In genomic region chr3:40893816-40894258, GRCm38 (mm10) we compare ENCODE assay signal across 8 mouse cellular contexts. TPM values are rescaled to one million over a fixed set of nuclear protein-coding genes. Genes with fewer than 3 reads are reported as not detected.
DNase-seq lines count a peak whose midpoint lies in the region; ATAC-seq and TF ChIP-seq lines count a peak whose summit lies in the region.
"Not testable (repeated sequence)": the region's sequence is repeated elsewhere in the genome, so short reads cannot be mapped to it uniquely, and the experiment has no call there.

No protein-coding gene starts in this region.

- peak; percentile 14 for TF ChIP-seq RAD21 in CH12.LX (IDR thresholded peaks at IDR 0.05; ENCODE audit: low read depth, low read length)

- H3K36me3 ChIP-seq in CH12.LX (replicated peaks in 1 of 2; ENCODE audit: control insufficient read depth in 1 of 2, insufficient read depth in 1 of 2, low read length in 1 of 2); forebrain, embryonic 12.5 days (replicated peaks); heart, postnatal 0 days (replicated peaks; ENCODE audit: control insufficient read depth, insufficient read depth, low read length); liver, embryonic 16.5 days (ENCODE audit: control insufficient read depth, insufficient read depth); neural tube, embryonic 13.5 days; testis, adult 2 months (ENCODE audit: control insufficient read depth, insufficient read depth, low read length): not testable (repeated sequence)

- peak overlapping the region; percentile 71; the same call in 1 of the 2 replicates for H3K4me2 ChIP-seq in CH12.LX (ENCODE audit: insufficient read depth, low read depth, poor library complexity, severe bottlenecking)
- H3K4me2 ChIP-seq in forebrain, embryonic 12.5 days, result peak overlapping the region; percentile 67
- peak overlapping the region; percentile 58 for H3K4me2 ChIP-seq in heart, postnatal 0 days (ENCODE audit: low read depth, low read length)
- peak overlapping the region; percentile 72 for H3K4me2 ChIP-seq in liver, embryonic 16.5 days (ENCODE audit: low read depth, low read length)
- H3K4me2 ChIP-seq in neural tube, embryonic 13.5 days, result peak overlapping the region; percentile 60

- peak; percentile 97 for DNase-seq in CH12.LX (ENCODE audit: extremely low read depth)
- peak; percentile 97 for DNase-seq in c-Kit-positive CD71-positive TER-119-negative erythroid progenitor cells, embryonic 14.5 days (ENCODE audit: low read depth)
- peak; percentile 97 for DNase-seq in heart, postnatal 0 days (ENCODE audit: low spot score)
- peak; percentile 97 to 99 for DNase-seq in kidney, postnatal 4 days

- not testable (repeated sequence) for H3K79me2 ChIP-seq in CH12.LX (replicated peaks; ENCODE audit: control insufficient read depth, extremely low read depth, insufficient read depth, poor library complexity, severe bottlenecking)

- peak; percentile 99 for ATAC-seq in forebrain, embryonic 12.5 days (ENCODE audit: low FRiP score)
- peak; percentile 100 for ATAC-seq in heart, postnatal 0 days (ENCODE audit: insufficient read depth, low read depth)
- peak; percentile 99 for ATAC-seq in liver, embryonic 16.5 days (ENCODE audit: low read depth)
- peak; percentile 100 for ATAC-seq in neural tube, embryonic 13.5 days (ENCODE audit: low read depth)

- H3K27me3 ChIP-seq in CH12.LX (replicated peaks); forebrain, embryonic 12.5 days; heart, postnatal 0 days (ENCODE audit: control insufficient read depth, insufficient read depth, low read length); liver, embryonic 16.5 days (ENCODE audit: control insufficient read depth, insufficient read depth, low read depth, low read length); neural tube, embryonic 13.5 days; testis, adult 2 months (ENCODE audit: control insufficient read depth, insufficient read depth, low read length): not testable (repeated sequence)

- peak overlapping the region; percentile 49 to 91 (median 73) for H3K4me3 ChIP-seq in CH12.LX (replicated peaks in 1 of 3; ENCODE audit: low read depth in 2 of 3, low read length in 2 of 3, poor library complexity in 1 of 3)
- H3K4me3 ChIP-seq in forebrain, embryonic 12.5 days (replicated peaks), result peak overlapping the region; percentile 49
- H3K4me3 ChIP-seq in heart, postnatal 0 days (ENCODE audit: low read depth, low read length), result peak overlapping the region; percentile 75
- H3K4me3 ChIP-seq in liver, embryonic 16.5 days (ENCODE audit: low read depth, low read length), result peak overlapping the region; percentile 74
- H3K4me3 ChIP-seq in neural tube, embryonic 13.5 days, result peak overlapping the region; percentile 60
- H3K4me3 ChIP-seq in testis, adult 2 months (ENCODE audit: control insufficient read depth, low read depth, low read length), result peak overlapping the region; percentile 62

- H3K9ac ChIP-seq in CH12.LX (ENCODE audit: insufficient read depth, low read depth), result peak overlapping the region; percentile 93
- H3K9ac ChIP-seq in forebrain, embryonic 12.5 days, result peak overlapping the region; percentile 48
- H3K9ac ChIP-seq in heart, postnatal 0 days (replicated peaks; ENCODE audit: low read depth, low read length), result peak overlapping the region; percentile 59
- H3K9ac ChIP-seq in liver, embryonic 16.5 days (ENCODE audit: low read depth, low read length), result peak overlapping the region; percentile 77
- peak overlapping the region; percentile 70 for H3K9ac ChIP-seq in neural tube, embryonic 13.5 days

- not testable (repeated sequence) for H3K9me3 ChIP-seq in CH12.LX (replicated peaks; ENCODE audit: low read length); forebrain, embryonic 12.5 days; heart, postnatal 0 days (replicated peaks; ENCODE audit: control insufficient read depth, low read length); liver, embryonic 16.5 days (replicated peaks; ENCODE audit: control insufficient read depth, low read length); neural tube, embryonic 13.5 days

- not testable (repeated sequence) for H3K4me1 ChIP-seq in CH12.LX (ENCODE audit: control insufficient read depth in 1 of 2, insufficient read depth in 2 of 2); forebrain, embryonic 12.5 days; heart, postnatal 0 days (ENCODE audit: control insufficient read depth, insufficient read depth); liver, embryonic 16.5 days (ENCODE audit: control insufficient read depth, low read depth, low read length); testis, adult 2 months (ENCODE audit: control insufficient read depth, insufficient read depth, low read length)
- peaks cover 14% of the 10 kb centered on the region for H3K4me1 ChIP-seq in neural tube, embryonic 13.5 days (replicated peaks)

- dilution Hi-C loops in CH12.LX (cut with MboI; ENCODE audit: extremely low pct_ligation_motif_present, extremely low pct_unique_long_range_greater_than_20kb, low sequenced_read_pairs), result not testable (repeated sequence)

- in situ Hi-C loops in CH12.LX (cut with MboI; ENCODE audit: low pct_ligation_motif_present, low pct_unique_long_range_greater_than_20kb, low sequenced_read_pairs), result not testable (repeated sequence)

- TF ChIP-seq EP300 in CH12.LX (IDR thresholded peaks at IDR 0.05; ENCODE audit: low read length), result not testable (repeated sequence)
- TF ChIP-seq EP300 in heart, postnatal 0 days (IDR thresholded peaks at IDR 0.05; ENCODE audit: low read depth), result peak; percentile 82; the same call in 1 of the 2 replicates

- under 1% methylated on average over 36 of the region's 38 CpGs for WGBS in forebrain, embryonic 12.5 days
- 0% methylated on average over 38 of the region's 38 CpGs for WGBS in heart, postnatal 0 days
- WGBS in liver, embryonic 16.5 days (ENCODE audit: insufficient replicate concordance), result under 1% methylated on average over 38 of the region's 38 CpGs
- WGBS in neural tube, embryonic 13.5 days, result under 1% methylated on average over 38 of the region's 38 CpGs

- H3K27ac ChIP-seq in CH12.LX (ENCODE audit: insufficient read depth, low read depth), result not testable (repeated sequence)
- H3K27ac ChIP-seq in forebrain, embryonic 12.5 days, result peak overlapping the region; percentile 78; the same call in 1 of the 2 replicates
- peak overlapping the region; percentile 74 for H3K27ac ChIP-seq in heart, postnatal 0 days (ENCODE audit: low read depth)
- peak overlapping the region; percentile 70 for H3K27ac ChIP-seq in liver, embryonic 16.5 days (ENCODE audit: low read length)
- H3K27ac ChIP-seq in neural tube, embryonic 13.5 days (replicated peaks), result peak overlapping the region; percentile 71
- H3K27ac ChIP-seq in testis, adult 2 months (ENCODE audit: control insufficient read depth, insufficient read depth, low read depth, low read length), result peak overlapping the region; percentile 71; the same call in 1 of the 2 replicates

- peak; percentile 59; the same call in 1 of the 2 replicates for TF ChIP-seq POLR2A in CH12.LX (IDR thresholded peaks at IDR 0.05; ENCODE audit: low read depth, low read length)
- TF ChIP-seq POLR2A in testis, adult 2 months (IDR thresholded peaks at IDR 0.05; ENCODE audit: control insufficient read depth, low read depth, low read length), result peak; percentile 36; the same call in 1 of the 2 replicates

- peak in 1 of 2 experiments; percentile 59; a peak in 2 of 4 replicates for TF ChIP-seq CTCF in CH12.LX (conservative IDR thresholded peaks at IDR 0.05 in 1 of 2, IDR thresholded peaks at IDR 0.05 in 1 of 2; ENCODE audit: low read depth in 2 of 2, low read length in 2 of 2)
- TF ChIP-seq CTCF in heart, postnatal 0 days (IDR thresholded peaks at IDR 0.05; ENCODE audit: low read depth), result peak; percentile 74
- TF ChIP-seq CTCF in testis, adult 2 months (IDR thresholded peaks at IDR 0.05; ENCODE audit: control insufficient read depth, insufficient read depth, insufficient replicate concordance, low read depth, low read length), result peak; percentile 28

RNA-seq across cellular contexts. Expression of gene 1700034I23Rik, which starts 8.5 kb away (rescaled TPM):
- total RNA-seq in CH12.LX (2012; rRNA removed) (0.04 TPM in 1 of 2 replicates, not detected in the other), CH12.LX (2014; rRNA removed) (not detected in 2 replicates)
- not detected in 2 replicates for polyA plus RNA-seq in CH12.LX (2012; ENCODE audit: insufficient read length, low read depth)
- 0.13 and 0.19 TPM in 2 replicates for polyA plus RNA-seq in forebrain, embryonic 12.5 days (2016; fragmentation: Nextera tagmentation; extraction: Ambion mirVana)
- total RNA-seq in heart, postnatal 0 days (2014; rRNA removed; ENCODE audit: low replicate concordance), result not detected in 2 replicates
- 0.11 TPM in 2 replicates for polyA plus RNA-seq in heart, postnatal 0 days (2015; fragmentation: Nextera tagmentation; extraction: Ambion mirVana)
- 0.09 and 0.11 TPM in 2 replicates for polyA plus RNA-seq in liver, embryonic 16.5 days (2015; fragmentation: Nextera tagmentation; extraction: Ambion mirVana)
- polyA plus RNA-seq in neural tube, embryonic 13.5 days (2015; fragmentation: Nextera tagmentation; extraction: Ambion mirVana), result 0.15 and 0.47 TPM in 2 replicates
- 120 and 145 TPM in 2 replicates for polyA plus RNA-seq in testis, adult 2 months (2012; rRNA removed)

RNA-seq across cellular contexts. Expression of gene Abhd18, which starts 47.1 kb away (rescaled TPM):
- total RNA-seq in CH12.LX (2012; rRNA removed), result 3.2 and 8.5 TPM in 2 replicates
- 12.2 and 13.4 TPM in 2 replicates for total RNA-seq in CH12.LX (2014; rRNA removed)
- polyA plus RNA-seq in CH12.LX (2012; ENCODE audit: insufficient read length, low read depth), result 3.7 and 4.7 TPM in 2 replicates
- polyA plus RNA-seq in forebrain, embryonic 12.5 days (2016; fragmentation: Nextera tagmentation; extraction: Ambion mirVana), result 8.6 and 9.3 TPM in 2 replicates
- 22.9 and 31.2 TPM in 2 replicates for total RNA-seq in heart, postnatal 0 days (2014; rRNA removed; ENCODE audit: low replicate concordance)
- polyA plus RNA-seq in heart, postnatal 0 days (2015; fragmentation: Nextera tagmentation; extraction: Ambion mirVana), result 24.5 and 33.6 TPM in 2 replicates
- 4.7 and 4.8 TPM in 2 replicates for polyA plus RNA-seq in liver, embryonic 16.5 days (2015; fragmentation: Nextera tagmentation; extraction: Ambion mirVana)
- polyA plus RNA-seq in neural tube, embryonic 13.5 days (2015; fragmentation: Nextera tagmentation; extraction: Ambion mirVana), result 10.5 and 12.7 TPM in 2 replicates
- 6.4 and 8.7 TPM in 2 replicates for polyA plus RNA-seq in testis, adult 2 months (2012; rRNA removed)

RNA-seq across cellular contexts. Expression of gene Mfsd8, which starts 47.2 kb away (rescaled TPM):
- 3.8 and 4.1 TPM in 2 replicates for total RNA-seq in CH12.LX (2012; rRNA removed)
- total RNA-seq in CH12.LX (2014; rRNA removed), result 7.7 and 8.0 TPM in 2 replicates
- polyA plus RNA-seq in CH12.LX (2012; ENCODE audit: insufficient read length, low read depth), result 6.0 and 10.0 TPM in 2 replicates
- 10.5 and 11.7 TPM in 2 replicates for polyA plus RNA-seq in forebrain, embryonic 12.5 days (2016; fragmentation: Nextera tagmentation; extraction: Ambion mirVana)
- 18.6 and 21.1 TPM in 2 replicates for total RNA-seq in heart, postnatal 0 days (2014; rRNA removed; ENCODE audit: low replicate concordance)
- 7.1 and 7.7 TPM in 2 replicates for polyA plus RNA-seq in heart, postnatal 0 days (2015; fragmentation: Nextera tagmentation; extraction: Ambion mirVana)
- polyA plus RNA-seq in liver, embryonic 16.5 days (2015; fragmentation: Nextera tagmentation; extraction: Ambion mirVana), result 3.9 and 4.6 TPM in 2 replicates
- polyA plus RNA-seq in neural tube, embryonic 13.5 days (2015; fragmentation: Nextera tagmentation; extraction: Ambion mirVana), result 11.6 and 11.7 TPM in 2 replicates
- 1.6 and 1.9 TPM in 2 replicates for polyA plus RNA-seq in testis, adult 2 months (2012; rRNA removed)

RNA-seq across cellular contexts. Expression of gene Larp1b, which starts 55.8 kb away (rescaled TPM):
- total RNA-seq in CH12.LX (2012; rRNA removed), result 13.7 and 14.7 TPM in 2 replicates
- 8.7 and 13.0 TPM in 2 replicates for total RNA-seq in CH12.LX (2014; rRNA removed)
- 11.9 and 12.0 TPM in 2 replicates for polyA plus RNA-seq in CH12.LX (2012; ENCODE audit: insufficient read length, low read depth)
- 2.7 and 3.0 TPM in 2 replicates for polyA plus RNA-seq in forebrain, embryonic 12.5 days (2016; fragmentation: Nextera tagmentation; extraction: Ambion mirVana)
- total RNA-seq in heart, postnatal 0 days (2014; rRNA removed; ENCODE audit: low replicate concordance), result 20.7 and 37.9 TPM in 2 replicates
- polyA plus RNA-seq in heart, postnatal 0 days (2015; fragmentation: Nextera tagmentation; extraction: Ambion mirVana), result 33.2 and 35.4 TPM in 2 replicates
- polyA plus RNA-seq in liver, embryonic 16.5 days (2015; fragmentation: Nextera tagmentation; extraction: Ambion mirVana), result 7.1 and 7.4 TPM in 2 replicates
- 4.9 and 5.1 TPM in 2 replicates for polyA plus RNA-seq in neural tube, embryonic 13.5 days (2015; fragmentation: Nextera tagmentation; extraction: Ambion mirVana)
- polyA plus RNA-seq in testis, adult 2 months (2012; rRNA removed), result 114 and 127 TPM in 2 replicates

Comparison
In these comparisons a context has a peak if more than half of its experiments do, and no peak if none do; other contexts are left out.
1. RNA of gene 1700034I23Rik, which starts 8.5 kb away (polyA plus RNA-seq): 120 to 145 TPM in testis, adult 2 months; 0.15 to 0.47 TPM in neural tube, embryonic 13.5 days, 0.13 to 0.19 TPM in forebrain, embryonic 12.5 days, 0.11 TPM in heart, postnatal 0 days, 0.09 to 0.11 TPM in liver, embryonic 16.5 days and not detected in CH12.LX; every median in the first group is over 10 times any median in the second.
2. Peak in every context shown above with its lines, with median percentiles within 50 percentile points of each other: DNase-seq, H3K4me2 ChIP-seq, H3K4me3 ChIP-seq, H3K9ac ChIP-seq and ATAC-seq.